Mouse (Mus musculus): ENCODE results near the gene Cracr2b. TPM values are rescaled to one million over a fixed set of nuclear protein-coding genes. Genes with fewer than 3 reads are reported as not detected.

The Cracr2b gene
- polyA plus RNA-seq, 1 experiment from 2014 or later: 13.1 TPM

DNA sequence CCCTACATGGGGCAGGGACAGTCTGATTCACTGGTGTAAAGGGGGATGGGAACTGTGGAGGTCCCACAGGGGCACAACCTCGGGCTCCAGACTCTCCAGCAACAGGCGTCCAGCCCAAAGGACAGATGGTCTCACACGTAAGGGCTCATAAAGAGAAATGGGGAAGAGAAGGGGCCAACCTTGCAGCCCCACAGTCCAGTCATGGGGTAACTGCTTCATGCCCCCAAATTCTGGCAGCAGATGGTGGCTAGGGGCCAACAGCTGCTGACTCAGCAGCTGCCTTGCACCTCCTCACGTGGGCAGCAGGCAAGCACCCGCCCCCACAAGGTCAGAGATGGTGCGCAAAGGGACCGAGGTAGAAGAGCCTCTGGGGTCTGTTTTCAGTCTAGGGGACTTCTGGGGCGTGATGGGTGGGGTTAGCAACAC lies 28.7 kb upstream of the Cracr2b start:
- no peaks in the 10 kb centered on the region for H3K27me3 ChIP-seq (ENCODE audit: control insufficient read depth, insufficient read depth, low read length)
- WGBS: 58% methylated on average over 8 of the region's 8 CpGs
- no peak overlapping the region for H3K4me2 ChIP-seq (replicated peaks; ENCODE audit: low read depth, low read length)
- no peaks in the 10 kb centered on the region for H3K9me3 ChIP-seq (ENCODE audit: control insufficient read depth, low read length)
- no peak overlapping the region for H3K9ac ChIP-seq (ENCODE audit: low read depth, low read length)
- no peak overlapping the region for H3K27ac ChIP-seq (ENCODE audit: low read depth, low read length)
- H3K4me3 ChIP-seq (ENCODE audit: low read length): no peak overlapping the region
- H3K36me3 ChIP-seq (ENCODE audit: control insufficient read depth, insufficient read depth, low read length): peaks cover 34% of the 10 kb centered on the region
- ATAC-seq (ENCODE audit: low FRiP score, low TSS enrichment): no peak
- peaks cover 34% of the 10 kb centered on the region for H3K4me1 ChIP-seq (ENCODE audit: control insufficient read depth, insufficient read depth, low read length)

DNA sequence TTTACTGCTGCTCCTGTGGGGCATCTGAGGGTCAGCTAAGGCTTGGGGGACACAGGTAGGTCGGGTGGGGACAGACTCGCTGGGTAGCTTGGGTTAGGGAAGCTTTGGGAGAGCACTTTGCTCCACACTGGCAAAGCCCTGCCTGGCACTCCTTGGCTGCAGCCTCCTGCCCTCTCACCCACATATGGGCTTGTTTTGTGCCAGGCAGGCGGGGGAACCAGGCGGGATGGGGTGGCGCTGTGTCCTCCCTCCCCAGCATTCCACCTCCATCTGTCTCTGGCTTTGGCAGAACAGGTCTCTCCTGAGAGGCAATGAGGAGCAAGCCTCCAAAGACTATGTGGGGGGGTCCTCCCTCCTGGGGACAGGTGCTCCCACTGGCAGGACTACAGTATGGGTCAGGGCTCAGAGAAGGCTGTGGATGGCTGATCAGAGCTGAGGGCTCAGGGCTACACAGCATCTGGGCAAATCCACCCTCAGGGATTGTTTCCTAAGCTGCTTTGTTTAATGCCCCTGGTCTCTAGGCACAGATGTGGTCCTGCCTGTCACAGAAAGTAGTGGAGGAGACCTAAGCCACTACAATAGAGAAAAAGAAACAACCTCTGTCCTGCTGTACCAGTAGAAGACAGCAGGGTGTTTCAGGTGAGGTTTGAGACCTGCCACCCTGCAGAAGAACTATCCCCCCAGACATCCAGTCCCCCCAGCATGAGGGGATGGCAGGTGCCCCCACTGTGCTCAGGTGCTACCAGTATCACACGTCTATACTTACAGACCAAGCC lies 28.0 kb upstream of the Cracr2b start:
- Histone ChIP-seq H3K4me2 (replicated peaks; ENCODE audit: low read depth, low read length) (no peak overlapping the region), H3K9ac (ENCODE audit: low read depth, low read length) (no peak overlapping the region), H3K9me3 (ENCODE audit: control insufficient read depth, low read length) (no peaks in the 10 kb centered on the region), H3K4me3 (ENCODE audit: low read length) (no peak overlapping the region), H3K27me3 (ENCODE audit: control insufficient read depth, insufficient read depth, low read length) (no peaks in the 10 kb centered on the region), H3K36me3 (ENCODE audit: control insufficient read depth, insufficient read depth, low read length) (peaks cover 34% of the 10 kb centered on the region), H3K27ac (ENCODE audit: low read depth, low read length) (no peak overlapping the region), H3K4me1 (ENCODE audit: control insufficient read depth, insufficient read depth, low read length) (peaks cover 34% of the 10 kb centered on the region)
- WGBS: 87% methylated on average over 6 of the region's 6 CpGs
- no peak for ATAC-seq (ENCODE audit: low FRiP score, low TSS enrichment)

DNA sequence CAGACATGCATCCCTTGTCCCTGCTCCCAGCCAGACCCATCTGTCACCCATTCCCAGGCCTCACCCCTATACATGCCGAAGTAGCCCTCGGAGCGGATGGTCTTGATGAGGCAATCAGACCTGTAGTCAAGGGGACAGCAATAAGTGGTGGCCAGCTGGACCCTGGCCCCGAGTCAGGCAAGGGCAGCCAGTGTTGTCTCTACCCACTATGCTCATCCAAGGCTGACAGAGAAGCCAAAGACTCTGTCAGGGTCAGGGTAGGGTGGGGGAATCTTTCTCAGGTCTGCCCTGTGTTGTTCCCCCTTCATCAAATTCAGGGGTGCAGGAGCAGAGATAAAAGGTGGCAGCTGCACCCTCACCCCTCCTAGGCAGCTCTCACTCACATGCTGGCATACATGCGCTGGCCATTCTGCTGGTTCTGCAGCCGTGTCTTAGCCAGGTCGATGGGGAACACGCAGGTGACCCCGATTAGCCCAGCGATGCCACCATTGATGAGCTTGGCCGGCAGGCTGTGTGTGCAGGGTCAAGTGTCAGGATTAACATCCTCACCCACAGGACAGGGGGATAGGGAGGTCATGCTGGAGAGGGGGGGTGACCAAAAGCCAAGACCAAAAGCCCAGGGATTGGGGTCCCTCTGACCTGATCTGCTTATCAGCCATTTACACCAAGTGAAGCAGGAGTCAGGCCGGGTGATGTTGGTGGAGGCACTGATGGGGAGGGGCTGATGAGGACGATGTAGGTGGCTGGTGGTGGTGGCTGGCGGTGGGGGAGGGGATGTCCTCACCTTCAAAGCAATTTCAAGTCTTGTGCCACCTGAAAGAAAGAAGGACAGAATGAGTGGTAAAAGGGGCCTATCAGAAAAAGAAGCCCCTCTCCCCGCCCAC lies 27.1 kb upstream of the Cracr2b start:
- peaks cover 42% of the 10 kb centered on the region for H3K36me3 ChIP-seq (ENCODE audit: control insufficient read depth, insufficient read depth, low read length)
- peaks cover 34% of the 10 kb centered on the region for H3K4me1 ChIP-seq (ENCODE audit: control insufficient read depth, insufficient read depth, low read length)
- no peak overlapping the region for H3K27ac ChIP-seq (ENCODE audit: low read depth, low read length)
- H3K27me3 ChIP-seq (ENCODE audit: control insufficient read depth, insufficient read depth, low read length): no peaks in the 10 kb centered on the region
- H3K4me2 ChIP-seq (replicated peaks; ENCODE audit: low read depth, low read length): peak overlapping the region; percentile 75
- WGBS: 67% methylated on average over 15 of the region's 15 CpGs
- no peaks in the 10 kb centered on the region for H3K9me3 ChIP-seq (ENCODE audit: control insufficient read depth, low read length)
- peak overlapping the region; percentile 47 for H3K4me3 ChIP-seq (ENCODE audit: low read length)
- peak overlapping the region; percentile 58; the same call in 1 of the 2 replicates for H3K9ac ChIP-seq (ENCODE audit: low read depth, low read length)
- no peak for ATAC-seq (ENCODE audit: low FRiP score, low TSS enrichment)

DNA sequence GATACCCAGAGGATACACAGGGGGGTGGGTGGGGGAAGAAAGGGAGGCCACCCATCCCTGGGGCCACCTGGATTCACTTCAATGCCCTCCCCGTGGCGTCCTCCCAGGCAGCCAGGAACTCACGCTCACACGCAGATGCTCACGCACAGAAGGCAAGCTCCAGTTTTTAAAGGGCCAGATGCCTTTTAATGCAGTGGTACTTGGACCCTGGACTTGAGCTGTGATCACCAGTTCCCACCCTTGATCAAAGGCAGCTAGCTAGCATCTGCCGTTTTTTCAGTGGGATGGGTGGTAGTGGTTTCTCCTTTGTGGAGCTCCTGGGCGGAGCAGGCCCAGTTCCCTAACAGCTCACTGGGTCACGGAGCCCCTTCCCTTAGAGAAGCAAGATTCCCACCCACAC lies 26.4 kb upstream of the Cracr2b start:
- no peak for ATAC-seq (ENCODE audit: low FRiP score, low TSS enrichment)
- H3K9ac ChIP-seq (ENCODE audit: low read depth, low read length): peak overlapping the region; percentile 58; the same call in 1 of the 2 replicates
- H3K27ac ChIP-seq (ENCODE audit: low read depth, low read length): no peak overlapping the region
- H3K27me3 ChIP-seq (ENCODE audit: control insufficient read depth, insufficient read depth, low read length): no peaks in the 10 kb centered on the region
- H3K4me3 ChIP-seq (ENCODE audit: low read length): peak overlapping the region; percentile 47
- peaks cover 49% of the 10 kb centered on the region for H3K36me3 ChIP-seq (ENCODE audit: control insufficient read depth, insufficient read depth, low read length)
- peaks cover 30% of the 10 kb centered on the region for H3K4me1 ChIP-seq (ENCODE audit: control insufficient read depth, insufficient read depth, low read length)
- H3K9me3 ChIP-seq (ENCODE audit: control insufficient read depth, low read length): no peaks in the 10 kb centered on the region
- WGBS: 10% methylated on average over 8 of the region's 8 CpGs
- peak overlapping the region; percentile 75 for H3K4me2 ChIP-seq (replicated peaks; ENCODE audit: low read depth, low read length)

DNA sequence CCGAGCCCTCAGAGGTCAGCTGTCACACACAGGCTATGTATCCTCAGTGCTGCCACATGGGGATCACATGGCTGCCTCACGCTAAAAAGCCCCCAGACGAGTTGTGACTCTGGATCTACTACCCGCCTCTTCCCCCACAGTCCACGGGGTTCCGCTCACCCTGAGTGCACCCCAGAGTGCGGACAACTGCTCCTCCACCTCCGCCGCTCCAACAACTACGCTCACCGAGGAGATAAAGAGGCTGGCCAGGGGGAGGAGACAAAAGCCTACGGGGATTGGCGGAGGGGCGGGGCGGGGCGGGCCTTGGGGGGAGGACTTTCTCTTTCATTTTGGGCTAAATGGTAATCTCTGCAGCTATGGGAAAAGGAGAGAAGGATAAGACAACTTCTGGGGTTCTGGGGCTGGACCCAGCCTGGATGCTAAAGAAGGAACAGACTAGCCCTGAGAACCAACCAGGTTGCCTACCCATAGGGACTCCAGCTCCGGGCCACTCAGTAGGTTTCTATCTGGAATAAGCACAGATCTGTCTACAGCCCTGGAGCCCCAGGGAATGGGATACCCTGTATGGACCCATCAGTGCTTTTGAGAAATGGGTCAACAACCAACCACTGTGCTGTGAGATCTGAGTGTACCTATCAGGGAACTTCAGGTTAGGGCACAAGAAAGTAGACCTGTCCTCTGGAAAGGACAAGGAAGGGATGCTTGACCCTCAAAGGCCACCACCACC lies 25.6 kb upstream of the Cracr2b start:
- peak; percentile 18; the same call in 1 of the 2 replicates for ATAC-seq (ENCODE audit: low FRiP score, low TSS enrichment)
- H3K27ac ChIP-seq (ENCODE audit: low read depth, low read length): 0 out of 2 replicates have a peak overlapping the region, but pooled peaks have one; percentile 27

DNA sequence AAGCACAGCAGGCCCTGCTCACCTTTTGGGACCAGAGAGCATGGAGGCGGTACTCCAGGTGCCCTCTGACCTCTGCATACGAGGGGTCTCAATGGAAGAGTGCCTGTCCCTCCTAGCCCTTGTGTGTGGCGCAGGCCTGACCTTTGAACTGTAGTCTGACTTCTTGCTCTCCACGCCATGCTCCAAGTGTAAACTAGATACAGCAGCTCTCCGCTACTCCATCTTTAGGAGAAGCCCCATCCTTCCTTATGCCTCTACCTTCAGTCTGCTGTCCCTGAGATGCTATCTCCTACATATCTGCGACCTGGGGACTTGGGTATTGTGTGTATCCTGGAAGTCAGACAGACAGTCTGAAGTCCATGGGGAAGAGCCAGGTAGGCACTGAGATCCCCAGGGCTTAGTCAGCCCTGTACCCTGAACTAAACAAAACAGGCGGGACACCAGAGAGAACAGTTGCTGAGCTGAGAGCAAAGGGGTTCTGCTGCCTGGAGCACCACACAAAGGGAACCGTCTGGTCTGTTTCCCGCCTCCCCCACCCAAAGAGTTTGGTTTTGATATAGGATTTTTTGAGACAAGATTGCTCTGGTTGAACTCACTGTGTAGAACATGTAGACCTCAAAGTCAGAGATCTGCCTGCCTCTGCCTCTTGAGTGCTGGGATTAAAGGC lies 24.9 kb upstream of the Cracr2b start:
- H3K9ac ChIP-seq (ENCODE audit: low read depth, low read length): no peak overlapping the region
- no peak for ATAC-seq (ENCODE audit: low FRiP score, low TSS enrichment)
- no peaks in the 10 kb centered on the region for H3K27me3 ChIP-seq (ENCODE audit: control insufficient read depth, insufficient read depth, low read length)
- no peak overlapping the region; the same call in 1 of the 2 replicates for H3K4me3 ChIP-seq (ENCODE audit: low read length)
- peaks cover 53% of the 10 kb centered on the region for H3K36me3 ChIP-seq (ENCODE audit: control insufficient read depth, insufficient read depth, low read length)
- H3K9me3 ChIP-seq (ENCODE audit: control insufficient read depth, low read length): no peaks in the 10 kb centered on the region
- peaks cover 24% of the 10 kb centered on the region for H3K4me1 ChIP-seq (ENCODE audit: control insufficient read depth, insufficient read depth, low read length)
- H3K27ac ChIP-seq (ENCODE audit: low read depth, low read length): no peak overlapping the region
- 78% methylated on average over 9 of the region's 9 CpGs for WGBS
- 0 out of 2 replicates have a peak overlapping the region, but pooled peaks have one; percentile 75 for H3K4me2 ChIP-seq (replicated peaks; ENCODE audit: low read depth, low read length)

More for the DNA sequence above, 25.6 kb upstream of the Cracr2b start:
- Histone ChIP-seq H3K4me3 (ENCODE audit: low read length) (peak overlapping the region; percentile 47), H3K9me3 (ENCODE audit: control insufficient read depth, low read length) (no peaks in the 10 kb centered on the region), H3K36me3 (ENCODE audit: control insufficient read depth, insufficient read depth, low read length) (peaks cover 56% of the 10 kb centered on the region), H3K4me2 (replicated peaks; ENCODE audit: low read depth, low read length) (peak overlapping the region; percentile 75), H3K4me1 (ENCODE audit: control insufficient read depth, insufficient read depth, low read length) (peaks cover 24% of the 10 kb centered on the region), H3K27me3 (ENCODE audit: control insufficient read depth, insufficient read depth, low read length) (no peaks in the 10 kb centered on the region), H3K9ac (ENCODE audit: low read depth, low read length) (peak overlapping the region; percentile 58; the same call in 1 of the 2 replicates)
- 4% methylated on average over 17 of the region's 17 CpGs for WGBS

DNA sequence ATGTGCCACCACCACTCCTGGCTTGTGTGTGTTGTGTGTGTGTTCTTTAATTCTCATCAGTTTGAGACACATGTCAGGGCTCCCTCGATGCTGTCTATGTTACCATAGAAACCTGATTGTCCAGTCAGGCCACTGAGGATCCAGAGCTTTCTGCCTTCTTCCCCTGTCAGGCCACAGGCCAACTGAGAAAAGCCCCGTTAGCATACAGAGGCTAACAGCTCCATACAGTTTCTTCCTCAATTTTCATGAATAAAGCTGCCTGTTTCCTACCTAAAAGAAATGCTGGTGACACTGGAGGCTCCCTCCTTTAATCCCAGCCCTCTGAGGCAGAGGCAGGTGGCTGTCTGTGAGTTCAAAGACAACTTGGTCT lies 24.4 kb upstream of the Cracr2b start:
- no peak for ATAC-seq (ENCODE audit: low FRiP score, low TSS enrichment)

More for the DNA sequence above, 24.4 kb upstream of the Cracr2b start:
- 76% methylated on average over 2 of the region's 2 CpGs for WGBS
- Histone ChIP-seq H3K36me3 (ENCODE audit: control insufficient read depth, insufficient read depth, low read length) (peaks cover 52% of the 10 kb centered on the region), H3K27ac (ENCODE audit: low read depth, low read length) (no peak overlapping the region), H3K4me3 (ENCODE audit: low read length) (peak overlapping the region; percentile 60; the same call in 1 of the 2 replicates), H3K4me2 (replicated peaks; ENCODE audit: low read depth, low read length) (peak overlapping the region; percentile 66), H3K27me3 (ENCODE audit: control insufficient read depth, insufficient read depth, low read length) (no peaks in the 10 kb centered on the region), H3K4me1 (ENCODE audit: control insufficient read depth, insufficient read depth, low read length) (peaks cover 24% of the 10 kb centered on the region), H3K9me3 (ENCODE audit: control insufficient read depth, low read length) (no peaks in the 10 kb centered on the region), H3K9ac (ENCODE audit: low read depth, low read length) (peak overlapping the region; percentile 75; the same call in 1 of the 2 replicates)

Measured in kidney, embryonic 14.5 days (tissue).